Mouse (Mus musculus) B cell, adult 2 months (primary cell): ENCODE measurements around the gene Atp8a2.
"Not testable (repeated sequence)": the region's sequence is repeated elsewhere in the genome, so short reads cannot be mapped to it uniquely, and the experiment has no call there.

Source experiments
- DNase-seq, 2 experiments: peaks; one replicate each; pipeline ENCODE4 v3.0.0; 2022

Gene Atp8a2

GRCm38 (mm10) chr14:59633295-59633898 is 563.6 kb downstream of the Atp8a2 start:
- DNase-seq: no peak

GRCm38 (mm10) chr14:59632067-59632466 is 564.9 kb downstream of the Atp8a2 start:
- DNase-seq: no peak

- no peak for DNase-seq
These were observed 566.9 kb downstream of the Atp8a2 start for GRCm38 (mm10) chr14:59630096-59630495.

- no peak for DNase-seq
These were observed 567.7 kb downstream of the Atp8a2 start for GRCm38 (mm10) chr14:59629308-59629707.

GRCm38 (mm10) chr14:59627823-59628222 is 569.2 kb downstream of the Atp8a2 start:
- no peak for DNase-seq

- no peak for DNase-seq
These were observed 569.8 kb downstream of the Atp8a2 start for GRCm38 (mm10) chr14:59627142-59627680.

GRCm38 (mm10) chr14:59626711-59627110 is 570.3 kb downstream of the Atp8a2 start:
- DNase-seq: no peak

- peak in 1 of 2 experiments; percentile 3 for DNase-seq
These were observed 571.1 kb downstream of the Atp8a2 start for GRCm38 (mm10) chr14:59625806-59626364.

GRCm38 (mm10) chr14:59625158-59625805 is 571.7 kb downstream of the Atp8a2 start, which contains the start of gene Shisa2:
Gene Shisa2 (plus strand): TSS chr14:59625308.
- DNase-seq: peak in 1 of 2 experiments; percentile 12

GRCm38 (mm10) chr14:59624326-59624885 is 572.6 kb downstream of the Atp8a2 start:
- no peak for DNase-seq

GRCm38 (mm10) chr14:59616802-59617201 is 580.2 kb downstream of the Atp8a2 start:
- DNase-seq: no peak

GRCm38 (mm10) chr14:59614149-59614548 is 582.8 kb downstream of the Atp8a2 start:
- DNase-seq: not testable (repeated sequence)

GRCm38 (mm10) chr14:59612920-59613625 is 583.9 kb downstream of the Atp8a2 start:
- peak; percentile 58 to 61 for DNase-seq

GRCm38 (mm10) chr14:59607021-59607420 is 590.0 kb downstream of the Atp8a2 start:
- no peak for DNase-seq

GRCm38 (mm10) chr14:59605671-59606353 is 591.2 kb downstream of the Atp8a2 start:
- peak; percentile 84 to 86 for DNase-seq

GRCm38 (mm10) chr14:59604002-59604645 is 592.9 kb downstream of the Atp8a2 start:
- DNase-seq: peak; percentile 40 to 45

- no peak for DNase-seq
These were observed 598.7 kb downstream of the Atp8a2 start for GRCm38 (mm10) chr14:59598260-59598627.

GRCm38 (mm10) chr14:59597398-59598259 is 599.4 kb downstream of the Atp8a2 start, which contains the start of gene Cdadc1:
Gene Cdadc1 (minus strand): TSS chr14:59597959.
- DNase-seq: peak; percentile 100

GRCm38 (mm10) chr14:59594988-59595387 is 602.0 kb downstream of the Atp8a2 start:
- DNase-seq: no peak

GRCm38 (mm10) chr14:59592593-59592992 is 604.4 kb downstream of the Atp8a2 start:
- DNase-seq: no peak

GRCm38 (mm10) chr14:59591901-59592300 is 605.1 kb downstream of the Atp8a2 start:
- no peak for DNase-seq
